Mouse (Mus musculus) testis, adult 2 months (tissue): ENCODE measurements around the gene Usp21. TPM values are rescaled to one million over a fixed set of nuclear protein-coding genes. Genes with fewer than 3 reads are reported as not detected.
A peak's percentile ranks its signal among the peaks of the same experiment; 100 is the strongest.

Experiments
- H3K27ac ChIP-seq: fragments of 200-500 bp; 2 replicates; pipeline ENCODE4 v1.5.1; 2012; ENCODE audit warnings: low read depth, low read length; ENCODE audit not compliant: control insufficient read depth, insufficient read depth
- H3K27me3 ChIP-seq: fragments of 200-500 bp; 2 replicates; pipeline ENCODE4 v1.6.1; 2012; ENCODE audit warnings: mild to moderate bottlenecking, low read length, moderate library complexity; ENCODE audit not compliant: control insufficient read depth, insufficient read depth
- H3K36me3 ChIP-seq: fragments of 200-500 bp; 2 replicates; pipeline ENCODE4 v1.6.1; 2012; ENCODE audit warnings: mild to moderate bottlenecking, low read length; ENCODE audit not compliant: control insufficient read depth, insufficient read depth
- H3K4me1 ChIP-seq: fragments of 200-500 bp; 2 replicates; pipeline ENCODE4 v1.6.1; 2012; ENCODE audit warnings: low read length; ENCODE audit not compliant: control insufficient read depth, insufficient read depth
- H3K4me3 ChIP-seq: fragments of 200-500 bp; 2 replicates; pipeline ENCODE4 v1.5.1; 2012; ENCODE audit warnings: low read depth, mild to moderate bottlenecking, low read length, moderate library complexity, mixed read lengths; ENCODE audit not compliant: control insufficient read depth
- CTCF ChIP-seq: fragments of 200-500 bp; IDR thresholded peaks from 2 replicates; pipeline ENCODE4 v1.5.1; 2012; ENCODE audit warnings: low read depth, mild to moderate bottlenecking, inconsistent platforms, low read length, moderate library complexity; ENCODE audit not compliant: control insufficient read depth, insufficient read depth, insufficient replicate concordance
- POLR2A ChIP-seq: fragments of 200-500 bp; IDR thresholded peaks from 2 replicates; pipeline ENCODE4 v1.6.1; 2012; ENCODE audit warnings: low read depth, mild to moderate bottlenecking, inconsistent platforms, low read length, moderate library complexity; ENCODE audit not compliant: control insufficient read depth
- polyA plus RNA-seq: library from polyadenylated mRNA; depleted of rRNA; stranded (reverse); fragments of >200 nt; gene quantifications from 2 replicates; pipeline ENCODE4 v1.2.3, GENCODE M21; 2012

Usp21 gene
- polyA plus RNA-seq, 1 experiment: 38.7 TPM

DNA sequence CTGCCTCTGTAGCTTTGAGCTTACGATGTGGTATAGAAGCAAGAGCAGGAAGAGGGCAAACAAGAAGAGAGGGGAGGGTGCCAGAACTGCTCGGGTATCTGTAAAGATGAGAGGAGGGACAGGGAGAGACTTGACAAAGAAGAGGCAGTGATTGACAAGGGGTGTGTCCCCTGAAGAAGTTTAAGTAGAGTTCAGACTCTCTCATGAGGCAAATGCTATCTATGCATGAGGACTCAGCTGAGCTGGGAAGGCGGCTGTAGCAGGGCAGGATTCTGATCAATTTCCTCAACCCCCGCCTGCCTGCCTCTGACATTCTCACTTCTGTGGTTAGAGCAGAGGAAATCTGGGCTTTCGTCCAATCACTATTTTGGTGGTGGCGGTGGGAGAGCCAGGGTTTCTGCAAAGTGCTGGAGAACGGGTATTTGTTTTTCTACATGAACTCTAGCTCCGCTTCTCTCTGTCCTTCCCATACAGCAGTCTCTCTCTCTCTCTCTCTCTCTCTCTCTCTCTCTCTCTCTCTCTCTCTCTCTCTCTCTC, 25.1 kb downstream of the Usp21 start:
- H3K27ac ChIP-seq: peak overlapping the region; percentile 78
- no peaks in the 10 kb centered on the region; the same call in 1 of the 2 replicates for H3K4me1 ChIP-seq
- TF ChIP-seq CTCF (no peak), POLR2A (no peak)
- H3K4me3 ChIP-seq: no peak overlapping the region
- H3K27me3 ChIP-seq: no peaks in the 10 kb centered on the region
- H3K36me3 ChIP-seq: no peaks in the 10 kb centered on the region

DNA sequence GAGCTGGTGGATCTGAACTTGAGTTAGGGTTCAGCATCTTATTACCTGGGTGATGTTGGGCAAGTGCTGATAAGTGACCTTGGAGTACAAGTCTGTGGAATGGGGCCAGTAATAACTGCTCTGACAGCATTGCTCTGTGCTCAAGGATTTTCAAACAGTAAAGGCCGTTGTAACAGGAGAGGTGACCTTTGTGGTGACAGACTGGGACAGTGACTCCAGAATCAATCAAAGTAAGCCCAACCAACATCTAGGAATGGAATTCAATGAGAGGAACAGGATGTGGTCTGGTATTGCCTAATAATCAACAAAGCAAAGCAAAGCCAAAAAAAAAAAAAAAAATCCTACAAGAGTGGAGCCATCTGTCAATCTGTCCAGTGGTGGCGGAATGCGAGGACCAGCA, 27.5 kb downstream of the Usp21 start:
- peaks cover 5% of the 10 kb centered on the region for H3K4me1 ChIP-seq
- H3K36me3 ChIP-seq: no peaks in the 10 kb centered on the region
- TF ChIP-seq POLR2A (no peak), CTCF (no peak)
- no peaks in the 10 kb centered on the region for H3K27me3 ChIP-seq
- H3K27ac ChIP-seq: no peak overlapping the region; the same call in 1 of the 2 replicates
- H3K4me3 ChIP-seq: no peak overlapping the region

DNA sequence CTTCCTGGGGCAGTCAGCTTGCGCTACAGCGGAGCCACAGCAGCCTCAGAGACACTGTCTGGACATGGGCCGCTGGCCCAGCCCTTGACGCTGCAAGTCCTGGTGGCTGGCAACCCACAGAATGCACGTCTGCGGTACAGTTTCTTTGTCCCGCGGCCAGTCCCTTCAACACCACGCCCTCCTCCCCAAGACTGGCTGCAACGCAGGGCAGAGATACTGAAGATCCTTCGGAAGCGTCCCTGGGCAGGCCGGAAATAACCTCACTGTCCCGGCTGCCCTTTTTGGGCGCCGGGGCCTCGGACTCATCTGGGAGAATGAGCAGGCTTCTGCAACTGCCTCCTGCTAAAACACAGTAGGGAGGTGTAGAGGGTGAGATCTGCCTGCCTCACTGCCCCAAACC, 28.9 kb downstream of the Usp21 start:
- H3K27me3 ChIP-seq: no peaks in the 10 kb centered on the region
- TF ChIP-seq POLR2A (no peak), CTCF (no peak)
- H3K4me1 ChIP-seq: peaks cover 5% of the 10 kb centered on the region
- no peak overlapping the region for H3K27ac ChIP-seq
- no peak overlapping the region for H3K4me3 ChIP-seq
- no peaks in the 10 kb centered on the region for H3K36me3 ChIP-seq

DNA sequence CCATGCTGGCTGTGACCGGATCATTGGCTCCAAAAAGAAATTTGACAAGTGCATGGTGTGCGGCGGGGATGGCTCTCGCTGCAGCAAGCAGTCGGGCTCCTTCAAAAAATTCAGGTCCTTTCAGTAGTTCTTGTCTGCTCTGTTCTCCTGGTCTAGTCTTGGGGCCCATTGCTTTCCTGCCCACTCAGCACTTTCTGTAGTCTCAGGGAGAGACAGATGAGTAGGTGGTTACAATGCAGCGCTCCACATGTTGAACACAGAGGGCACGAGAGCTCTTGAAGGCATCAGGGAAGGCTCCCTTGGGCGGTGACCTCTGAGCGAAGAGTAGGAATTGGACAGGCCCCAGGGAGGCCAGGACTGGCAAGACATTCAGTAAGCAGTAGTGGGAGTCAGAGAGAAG, 30.0 kb downstream of the Usp21 start:
- Histone ChIP-seq H3K27ac (no peak overlapping the region), H3K4me3 (no peak overlapping the region), H3K36me3 (no peaks in the 10 kb centered on the region), H3K27me3 (no peaks in the 10 kb centered on the region), H3K4me1 (peaks cover 5% of the 10 kb centered on the region)
- no peak for TF ChIP-seq POLR2A
- no peak for TF ChIP-seq CTCF

DNA sequence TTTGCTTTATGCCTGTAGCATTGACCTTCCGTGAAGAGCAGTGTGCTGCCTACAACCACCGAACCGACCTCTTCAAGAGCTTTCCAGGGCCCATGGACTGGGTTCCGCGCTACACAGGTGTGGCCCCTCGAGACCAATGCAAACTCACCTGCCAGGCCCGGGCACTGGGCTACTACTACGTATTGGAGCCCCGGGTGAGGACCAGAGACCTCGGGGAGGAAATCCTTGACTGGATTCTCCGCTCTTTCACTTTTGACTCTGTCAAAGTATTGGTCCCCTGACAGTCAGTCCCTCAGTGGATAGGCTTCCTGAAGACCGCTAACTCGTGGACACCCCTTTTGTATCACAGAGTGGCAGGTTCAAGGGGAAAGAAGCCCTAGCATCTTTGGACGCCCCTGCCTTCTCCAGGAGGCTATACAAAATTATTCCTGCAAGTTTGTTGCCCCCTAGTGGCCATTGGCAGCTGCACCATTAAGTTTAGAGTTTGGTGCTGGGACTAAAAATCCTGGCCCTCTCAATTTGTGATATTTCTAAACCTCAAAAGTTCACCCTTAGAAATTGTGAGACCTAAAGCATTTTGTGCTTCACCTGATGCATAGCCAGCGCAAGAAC, 30.7 kb downstream of the Usp21 start:
- Histone ChIP-seq H3K36me3 (no peaks in the 10 kb centered on the region), H3K4me3 (no peak overlapping the region), H3K27ac (no peak overlapping the region), H3K27me3 (no peaks in the 10 kb centered on the region), H3K4me1 (peaks cover 5% of the 10 kb centered on the region)
- no peak for TF ChIP-seq POLR2A
- no peak for TF ChIP-seq CTCF

DNA sequence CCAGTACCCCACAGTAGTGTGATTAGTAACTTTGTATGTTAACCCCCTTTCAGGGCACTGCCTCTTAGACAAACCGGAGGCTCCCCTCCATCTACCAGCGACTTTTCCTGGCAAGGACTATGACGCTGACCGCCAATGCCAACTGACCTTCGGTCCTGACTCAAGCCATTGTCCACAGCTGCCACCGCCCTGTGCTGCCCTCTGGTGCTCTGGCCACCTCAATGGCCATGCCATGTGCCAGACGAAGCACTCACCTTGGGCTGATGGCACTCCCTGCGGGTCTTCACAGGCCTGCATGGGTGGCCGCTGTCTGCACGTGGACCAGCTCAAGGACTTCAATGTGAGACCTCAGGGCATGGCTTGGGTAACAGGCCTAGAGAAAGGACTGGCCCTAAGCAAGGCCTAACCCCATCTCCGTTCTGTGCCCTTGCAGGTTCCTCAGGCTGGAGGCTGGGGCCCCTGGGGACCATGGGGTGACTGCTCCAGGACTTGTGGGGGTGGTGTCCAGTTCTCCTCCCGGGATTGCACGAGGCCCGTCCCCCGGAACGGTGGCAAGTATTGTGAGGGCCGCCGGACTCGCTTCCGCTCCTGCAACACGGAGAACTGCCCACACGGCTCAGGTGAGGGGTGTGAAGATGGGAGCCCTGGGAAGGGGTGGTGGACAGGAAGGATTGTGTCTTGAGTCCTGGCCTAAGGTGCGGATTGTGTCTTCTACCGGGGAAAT, 31.5 kb downstream of the Usp21 start:
- no peak overlapping the region for H3K27ac ChIP-seq
- H3K36me3 ChIP-seq: no peaks in the 10 kb centered on the region
- peak; percentile 26; the same call in 1 of the 2 replicates for TF ChIP-seq CTCF
- no peak for TF ChIP-seq POLR2A
- no peak overlapping the region for H3K4me3 ChIP-seq
- peaks cover 9% of the 10 kb centered on the region for H3K4me1 ChIP-seq
- H3K27me3 ChIP-seq: no peaks in the 10 kb centered on the region

DNA sequence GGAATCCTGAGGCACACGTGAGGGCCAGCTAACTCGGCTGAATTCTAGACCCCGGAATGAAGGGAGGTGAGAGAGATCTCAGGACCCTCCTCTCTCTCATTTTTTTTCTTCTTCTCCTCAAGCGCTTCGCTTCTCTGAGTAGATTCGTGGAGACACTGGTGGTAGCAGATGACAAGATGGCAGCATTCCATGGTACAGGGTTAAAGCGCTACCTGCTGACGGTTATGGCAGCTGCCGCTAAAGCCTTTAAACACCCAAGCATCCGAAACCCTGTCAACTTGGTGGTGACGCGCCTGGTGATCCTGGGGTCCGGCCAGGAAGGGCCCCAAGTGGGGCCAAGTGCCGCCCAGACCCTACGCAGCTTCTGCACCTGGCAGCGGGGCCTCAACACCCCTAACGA, 35.4 kb downstream of the Usp21 start:
- TF ChIP-seq POLR2A: no peak
- TF ChIP-seq CTCF: no peak
- Histone ChIP-seq H3K36me3 (no peaks in the 10 kb centered on the region), H3K4me3 (no peak overlapping the region), H3K27ac (no peak overlapping the region), H3K27me3 (no peaks in the 10 kb centered on the region), H3K4me1 (peaks cover 20% of the 10 kb centered on the region)
